Mouse (Mus musculus) c-Kit-negative CD71-positive TER-119-positive erythroid progenitor cells, embryonic 14.5 days (primary cell): ENCODE data around the gene Prr3.
"Not testable (repeated sequence)": the region's sequence is repeated elsewhere in the genome, so short reads cannot be mapped to it uniquely, and the experiment has no call there.

Experiments
- DNase-seq: peaks from one replicate; pipeline ENCODE4 v3.0.0-alpha.2; 2013; ENCODE audit warnings: low read depth, low spot score

Prr3 gene

GRCm38 (mm10) chr17:35937700-35938348, 42.2 kb downstream of the Prr3 start:
- DNase-seq: peak; percentile 52

DNA sequence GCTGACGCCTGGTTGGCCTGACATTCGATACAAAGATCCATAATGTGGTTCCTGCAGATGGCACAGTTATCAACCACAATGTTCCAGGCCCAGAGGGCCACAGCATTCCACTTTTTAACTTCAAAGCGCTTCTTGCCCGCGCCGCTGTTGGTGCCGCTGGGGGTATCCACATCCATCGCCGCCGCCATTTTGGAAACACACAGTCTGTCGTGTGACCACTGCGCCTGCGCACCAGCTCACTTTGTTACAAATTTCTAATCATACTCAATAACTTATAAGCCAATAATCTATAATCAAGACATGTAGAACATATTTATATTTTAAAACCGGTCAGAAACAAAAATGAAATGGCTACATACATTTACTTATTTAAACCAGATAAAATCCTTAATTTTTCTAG, 44.3 kb downstream of the Prr3 start:
- DNase-seq: not testable (repeated sequence)

GRCm38 (mm10) chr17:35932608-35933007, 47.4 kb downstream of the Prr3 start:
- DNase-seq: no peak

GRCm38 (mm10) chr17:35930627-35931026, 49.4 kb downstream of the Prr3 start:
- no peak for DNase-seq

- no peak for DNase-seq
Measured at GRCm38 (mm10) chr17:35929534-35929933, 50.5 kb downstream of the Prr3 start.

- no peak for DNase-seq
Measured at GRCm38 (mm10) chr17:35927471-35927870, 52.6 kb downstream of the Prr3 start.

DNA sequence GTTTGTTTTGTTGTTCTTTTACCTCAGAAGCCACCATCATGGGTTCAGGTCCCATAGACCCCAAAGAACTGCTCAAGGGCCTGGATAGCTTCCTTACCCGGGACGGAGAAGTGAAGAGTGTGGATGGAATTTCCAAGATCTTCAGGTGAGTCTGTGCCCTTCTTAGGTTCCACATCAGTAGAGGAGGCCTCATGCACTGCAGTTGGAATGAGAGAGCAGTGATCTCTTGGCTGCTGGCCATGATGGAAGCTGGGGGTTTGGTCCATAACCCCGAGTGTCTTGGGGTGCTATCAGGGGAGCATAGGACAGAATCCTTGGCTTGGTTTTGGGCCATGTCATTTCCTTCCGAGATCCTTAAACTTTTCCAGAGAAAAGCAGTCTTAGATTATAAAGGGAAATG, 56.8 kb downstream of the Prr3 start:
- no peak for DNase-seq

- no peak for DNase-seq
Measured at GRCm38 (mm10) chr17:35922566-35922965, 57.5 kb downstream of the Prr3 start.
